ENCODE assay signal across 24 mouse cellular contexts in the genomic region with DNA sequence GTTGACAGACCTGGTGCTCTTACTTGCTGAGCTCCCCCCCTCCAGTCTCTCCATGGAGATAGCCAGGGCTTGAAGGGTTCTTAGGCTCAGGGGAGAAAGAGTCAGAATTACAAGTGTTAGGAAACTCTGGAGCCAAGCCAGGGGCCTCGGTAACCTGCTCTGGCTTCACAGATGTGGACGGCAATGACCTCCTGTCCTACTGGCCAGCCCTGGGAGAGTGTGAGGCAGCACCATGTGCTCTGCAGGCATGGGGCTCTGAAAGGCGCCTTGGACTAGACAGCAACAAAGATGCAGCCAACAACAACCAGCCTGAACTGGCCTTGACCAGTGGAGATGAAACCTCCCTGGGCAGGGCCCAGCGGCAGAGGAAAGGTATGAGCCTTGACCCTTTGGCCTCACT. TPM values are rescaled to one million over a fixed set of nuclear protein-coding genes. Genes with fewer than 3 reads are reported as not detected.
DNase-seq lines count a peak whose midpoint lies in the region; ATAC-seq and TF ChIP-seq lines count a peak whose summit lies in the region.
"Had no signal": no experiment of that assay in that cellular context is flagged by ENCODE, and none has a peak within 500 bp of the region (broad histone marks: within the 10 kb centered on the region; RNA-seq: fewer than 3 reads in every experiment).

No protein-coding gene starts in this region.

- no peak for TF ChIP-seq CTCF in ES-Bruce4 (IDR thresholded peaks at IDR 0.05; ENCODE audit: low read depth, low read length)

- H3K4me3 ChIP-seq in kidney, embryonic 14.5 days (ENCODE audit: low read length) = no peak overlapping the region
- no peak overlapping the region for H3K4me3 ChIP-seq in ES-Bruce4 (ENCODE audit: low read depth, low read length)
- no peak overlapping the region for H3K4me3 ChIP-seq in lung, embryonic 16.5 days (ENCODE audit: low read length)
- H3K4me3 ChIP-seq: embryonic facial prominence, embryonic 15.5 days; forebrain, embryonic 10.5 days; heart, embryonic 10.5 days; limb, embryonic 12.5 days; midbrain, embryonic 10.5 days; neural tube, embryonic 12.5 days had no signal

- no peaks in the 10 kb centered on the region for H3K4me1 ChIP-seq in kidney, embryonic 14.5 days (ENCODE audit: control insufficient read depth, insufficient read depth, low read length)
- H3K4me1 ChIP-seq in ES-Bruce4 (ENCODE audit: control insufficient read depth, insufficient read depth, low read length) = peaks cover 11% of the 10 kb centered on the region
- H3K4me1 ChIP-seq in lung, embryonic 16.5 days (replicated peaks; ENCODE audit: control insufficient read depth, insufficient read depth, low read length) = peaks cover 3% of the 10 kb centered on the region; the same call in 1 of the 2 replicates
- H3K4me1 ChIP-seq: neural tube, embryonic 12.5 days had no signal

- no peak overlapping the region for H3K4me2 ChIP-seq in kidney, embryonic 14.5 days (replicated peaks; ENCODE audit: low read depth, low read length)
- H3K4me2 ChIP-seq in lung, embryonic 16.5 days (ENCODE audit: low read depth, low read length) = no peak overlapping the region
- H3K4me2 ChIP-seq: embryonic facial prominence, embryonic 15.5 days; hindbrain, embryonic 14.5 days; limb, embryonic 12.5 days; neural tube, embryonic 12.5 days had no signal

- TF ChIP-seq EP300 in ES-Bruce4 (IDR thresholded peaks at IDR 0.05; ENCODE audit: insufficient read depth, low read depth, low read length) = peak; percentile 35; the same call in 1 of the 2 replicates

- intact Hi-C loops in left cerebral cortex, postnatal 14 days (cut with DNase I) = no loop called here
- intact Hi-C loops in heart, postnatal 25 days (cut with DNase I) = no loop called here

- H3K36me3 ChIP-seq in kidney, embryonic 14.5 days (ENCODE audit: control insufficient read depth, insufficient read depth, low read length) = no peaks in the 10 kb centered on the region
- no peaks in the 10 kb centered on the region for H3K36me3 ChIP-seq in ES-Bruce4 (ENCODE audit: control insufficient read depth, insufficient read depth, low read length, poor library complexity, severe bottlenecking)
- H3K36me3 ChIP-seq in lung, embryonic 16.5 days (ENCODE audit: control insufficient read depth, insufficient read depth, low read length) = no peaks in the 10 kb centered on the region
- H3K36me3 ChIP-seq: embryonic facial prominence, embryonic 15.5 days; heart, embryonic 10.5 days; limb, embryonic 12.5 days had no signal

- no peak for ATAC-seq in kidney, embryonic 14.5 days (ENCODE audit: low FRiP score, low TSS enrichment)
- ATAC-seq in lung, embryonic 16.5 days (ENCODE audit: low read depth) = peak; percentile 48
- ATAC-seq: intestine, postnatal 0 days had no signal

- no peak overlapping the region for H3K27ac ChIP-seq in kidney, embryonic 14.5 days (ENCODE audit: low read depth, low read length)
- H3K27ac ChIP-seq in ES-Bruce4 (ENCODE audit: insufficient read depth, low read length) = no peak overlapping the region
- no peak overlapping the region for H3K27ac ChIP-seq in lung, embryonic 16.5 days (ENCODE audit: low read length)
- H3K27ac ChIP-seq: embryonic facial prominence, embryonic 15.5 days; forebrain, embryonic 10.5 days; heart, embryonic 10.5 days; hindbrain, embryonic 14.5 days; limb, embryonic 12.5 days; midbrain, embryonic 10.5 days; neural tube, embryonic 12.5 days had no signal

- WGBS in kidney, embryonic 14.5 days = 75% methylated on average over 4 of the region's 4 CpGs
- 56% methylated on average over 4 of the region's 4 CpGs for WGBS in lung, embryonic 16.5 days

- no peak for TF ChIP-seq POLR2A in ES-Bruce4 (IDR thresholded peaks at IDR 0.05; ENCODE audit: insufficient read depth, low read length)

- DNase-seq in kidney, adult 11 months = peak; percentile 67
- DNase-seq in adipocyte (ENCODE audit: low spot score) = peak; percentile 74
- no peak for DNase-seq in left cerebral cortex, postnatal 14 days (ENCODE audit: low spot score in 2 of 2)
- DNase-seq in natural killer cell, adult 2 months (ENCODE audit: low spot score in 2 of 2) = no peak
- DNase-seq in heart, postnatal 25 days (ENCODE audit: low spot score) = no peak
- DNase-seq: B cell, adult 2 months; cerebellum, postnatal 14 days; embryo, embryonic 11 days; gastrocnemius, postnatal 14 days; heart, postnatal 10 days; layer of hippocampus, adult 9-11 months; thymus, adult 2 months had no signal

- H3K9me3 ChIP-seq in kidney, embryonic 14.5 days (ENCODE audit: control insufficient read depth, low read length) = no peaks in the 10 kb centered on the region
- H3K9me3 ChIP-seq in ES-Bruce4 (replicated peaks; ENCODE audit: control insufficient read depth, insufficient read depth, low read length, poor library complexity, severe bottlenecking) = no peaks in the 10 kb centered on the region
- no peaks in the 10 kb centered on the region for H3K9me3 ChIP-seq in lung, embryonic 16.5 days (ENCODE audit: control insufficient read depth, low read length)
- H3K9me3 ChIP-seq: embryonic facial prominence, embryonic 15.5 days; forebrain, embryonic 10.5 days; G1E; heart, embryonic 10.5 days; limb, embryonic 12.5 days; midbrain, embryonic 10.5 days; neural tube, embryonic 12.5 days had no signal

- no peaks in the 10 kb centered on the region for H3K27me3 ChIP-seq in kidney, embryonic 14.5 days (ENCODE audit: control insufficient read depth, insufficient read depth, low read length)
- H3K27me3 ChIP-seq in ES-Bruce4 (ENCODE audit: control insufficient read depth, insufficient read depth, low read length, poor library complexity, severe bottlenecking) = no peaks in the 10 kb centered on the region
- H3K27me3 ChIP-seq in lung, embryonic 16.5 days (ENCODE audit: control insufficient read depth, insufficient read depth, low read depth, low read length) = peaks cover 3% of the 10 kb centered on the region; the same call in 1 of the 2 replicates
- H3K27me3 ChIP-seq: neural tube, embryonic 12.5 days had no signal

- H3K9ac ChIP-seq in kidney, embryonic 14.5 days (ENCODE audit: low read depth, low read length) = no peak overlapping the region
- no peak overlapping the region for H3K9ac ChIP-seq in ES-Bruce4 (ENCODE audit: low read depth, poor library complexity, severe bottlenecking)
- no peak overlapping the region for H3K9ac ChIP-seq in lung, embryonic 16.5 days (ENCODE audit: low read length)
- H3K9ac ChIP-seq: embryonic facial prominence, embryonic 15.5 days; hindbrain, embryonic 14.5 days; limb, embryonic 12.5 days; neural tube, embryonic 12.5 days had no signal

RNA-seq across cellular contexts. Expression of gene Slc26a6, which starts 5.7 kb away (rescaled TPM):
- polyA plus RNA-seq in kidney, embryonic 14.5 days (2014; fragmentation: Nextera tagmentation; extraction: Ambion mirVana) = 8.6 and 14.5 TPM in 2 replicates
- 8.2 and 8.3 TPM in 2 replicates for polyA plus RNA-seq in ES-Bruce4 (2011; ENCODE audit: insufficient read depth, insufficient read length, low read depth, missing spikeins)
- 10.0 and 11.2 TPM in 2 replicates for polyA plus RNA-seq in lung, embryonic 16.5 days (2015; fragmentation: Nextera tagmentation; extraction: Ambion mirVana)
- total RNA-seq in left cerebral cortex, postnatal 14 days (2021) = 10 to 100 TPM; 30.4 to 33.2 TPM
- total RNA-seq in heart, postnatal 25 days (2021) = 10 to 100 TPM; 27.4 to 28.7 TPM

RNA-seq across cellular contexts. Expression of gene Celsr3, which starts 21.3 kb away (rescaled TPM):
- polyA plus RNA-seq in kidney, embryonic 14.5 days (2014; fragmentation: Nextera tagmentation; extraction: Ambion mirVana) = 0.04 and 0.17 TPM in 2 replicates
- polyA plus RNA-seq in ES-Bruce4 (2011; ENCODE audit: insufficient read depth, insufficient read length, low read depth, missing spikeins) = 3.5 and 6.2 TPM in 2 replicates
- 0.11 and 0.14 TPM in 2 replicates for polyA plus RNA-seq in lung, embryonic 16.5 days (2015; fragmentation: Nextera tagmentation; extraction: Ambion mirVana)
- 10 to 100 TPM; 50.7 to 55.3 TPM for total RNA-seq in left cerebral cortex, postnatal 14 days (2021)
- under 1 TPM; 0.03 to 0.23 TPM for total RNA-seq in heart, postnatal 25 days (2021)
- polyA plus RNA-seq: G1E had no signal

RNA-seq across cellular contexts. Expression of gene Nckipsd, which starts 39.2 kb away (rescaled TPM):
- polyA plus RNA-seq in kidney, embryonic 14.5 days (2014; fragmentation: Nextera tagmentation; extraction: Ambion mirVana) = 9.0 and 21.7 TPM in 2 replicates
- 10.3 and 11.8 TPM in 2 replicates for polyA plus RNA-seq in ES-Bruce4 (2011; ENCODE audit: insufficient read depth, insufficient read length, low read depth, missing spikeins)
- 13.2 and 15.4 TPM in 2 replicates for polyA plus RNA-seq in lung, embryonic 16.5 days (2015; fragmentation: Nextera tagmentation; extraction: Ambion mirVana)
- 10 to 100 TPM; 39.1 to 44.7 TPM for total RNA-seq in left cerebral cortex, postnatal 14 days (2021)
- 1 to 10 TPM; 7.9 to 8.3 TPM for total RNA-seq in heart, postnatal 25 days (2021)

Comparison
In these comparisons a context has a peak if more than half of its experiments do, and no peak if none do; other contexts are left out.
1. DNase-seq: peak in kidney, adult 11 months (single experiment) and adipocyte (single experiment); none in left cerebral cortex, postnatal 14 days (0 of 2), natural killer cell, adult 2 months (0 of 2) and heart, postnatal 25 days (single experiment).